Mouse (Mus musculus) cerebellum, adult 2 months (tissue): ENCODE measurements around the gene Phkg1.

ENCODE experiments used
- CTCF ChIP-seq: fragments of 200-500 bp; IDR thresholded peaks from 2 replicates; pipeline ENCODE4 v1.5.1; 2011; ENCODE audit warnings: low read depth, mild to moderate bottlenecking, control low read depth, low read length, moderate library complexity, borderline replicate concordance; ENCODE audit not compliant: insufficient read depth
- POLR2A ChIP-seq: fragments of 200-500 bp; IDR thresholded peaks from 2 replicates; pipeline ENCODE4 v1.6.1; 2011; ENCODE audit warnings: low read length, control low read depth, borderline replicate concordance; ENCODE audit not compliant: insufficient read depth

DNA sequence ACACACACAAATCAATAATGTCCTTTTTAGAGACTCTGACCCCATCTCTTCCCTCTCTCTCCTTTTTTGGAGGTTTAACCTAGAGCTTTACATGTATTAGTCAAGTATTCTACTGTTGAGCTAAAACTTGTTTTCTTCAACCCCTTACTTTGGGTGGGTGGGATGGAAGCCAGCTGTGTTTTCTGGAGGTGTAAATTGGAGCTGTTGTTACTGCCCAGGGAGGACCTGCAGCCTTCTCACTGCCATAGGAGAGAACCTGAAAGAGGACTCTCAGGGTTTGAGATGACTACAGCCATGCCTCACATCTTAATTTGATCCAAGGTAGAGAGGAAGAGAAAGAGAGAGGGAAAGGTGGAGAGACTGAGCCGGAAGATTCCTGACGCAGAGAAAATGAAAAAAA lies 41.9 kb upstream of the Phkg1 start:
- TF ChIP-seq CTCF (no peak), POLR2A (no peak)
